Mouse (Mus musculus) ES-Bruce4 (cell line): ENCODE measurements around the gene Mcm9. TPM values are rescaled to one million over a fixed set of nuclear protein-coding genes. Genes with fewer than 3 reads are reported as not detected.

Experiments used
- H3K27ac ChIP-seq: 2 replicates; pipeline ENCODE4 v1.5.1; 2012; ENCODE audit warnings: low read length, inconsistent platforms; ENCODE audit not compliant: insufficient read depth
- H3K27me3 ChIP-seq: 2 replicates; pipeline ENCODE4 v1.6.1; 2012; ENCODE audit warnings: mild to moderate bottlenecking, low read length, inconsistent platforms; ENCODE audit not compliant: control insufficient read depth, poor library complexity, insufficient read depth, severe bottlenecking
- H3K36me3 ChIP-seq: 2 replicates; pipeline ENCODE4 v1.6.1; 2012; ENCODE audit warnings: inconsistent platforms, mild to moderate bottlenecking, low read length, moderate library complexity; ENCODE audit not compliant: control insufficient read depth, poor library complexity, insufficient read depth, severe bottlenecking
- H3K4me1 ChIP-seq: one replicate; pipeline ENCODE4 v1.8.1; 2011; ENCODE audit warnings: low read length; ENCODE audit not compliant: control insufficient read depth, insufficient read depth
- H3K4me3 ChIP-seq: 2 replicates; pipeline ENCODE4 v1.5.1; 2011; ENCODE audit warnings: low read depth, mild to moderate bottlenecking, low read length
- H3K9ac ChIP-seq: 2 replicates; pipeline ENCODE4 v1.6.1; 2012; ENCODE audit warnings: low read depth, mild to moderate bottlenecking, inconsistent platforms; ENCODE audit not compliant: poor library complexity, severe bottlenecking
- H3K9me3 ChIP-seq: replicated peaks from 2 replicates; pipeline ENCODE4 v1.6.1; 2012; ENCODE audit warnings: mild to moderate bottlenecking, low read length, inconsistent platforms; ENCODE audit not compliant: control insufficient read depth, poor library complexity, insufficient read depth, severe bottlenecking
- CTCF ChIP-seq: IDR thresholded peaks from one replicate; pipeline ENCODE4 v1.8.1; 2011; ENCODE audit warnings: low read depth, low read length
- EP300 ChIP-seq: IDR thresholded peaks from 2 replicates; pipeline ENCODE4 v1.6.1; 2011; ENCODE audit warnings: low read depth, low read length; ENCODE audit not compliant: insufficient read depth
- POLR2A ChIP-seq: IDR thresholded peaks from one replicate; pipeline ENCODE4 v1.8.1; 2011; ENCODE audit warnings: low read length; ENCODE audit not compliant: insufficient read depth
- polyA plus RNA-seq: library from polyadenylated mRNA; stranded (reverse); fragments of >200 nt; gene quantifications from 2 replicates; pipeline ENCODE4 v1.2.4, GENCODE M21; 2011; ENCODE audit warnings: low read depth; ENCODE audit not compliant: missing spikeins, insufficient read depth, insufficient read length

Gene Mcm9
- polyA plus RNA-seq, 1 experiment = 13.9 TPM

GRCm38 (mm10) chr10:53509158-53509773 lies 121.0 kb downstream of the Mcm9 start:
- Histone ChIP-seq H3K9me3 (no peaks in the 10 kb centered on the region), H3K27ac (no peak overlapping the region), H3K9ac (no peak overlapping the region), H3K27me3 (no peaks in the 10 kb centered on the region), H3K4me3 (no peak overlapping the region), H3K36me3 (no peaks in the 10 kb centered on the region), H3K4me1 (peaks cover 1% of the 10 kb centered on the region)
- peak; percentile 19 for TF ChIP-seq CTCF
- TF ChIP-seq POLR2A = no peak
- TF ChIP-seq EP300 = no peak

DNA sequence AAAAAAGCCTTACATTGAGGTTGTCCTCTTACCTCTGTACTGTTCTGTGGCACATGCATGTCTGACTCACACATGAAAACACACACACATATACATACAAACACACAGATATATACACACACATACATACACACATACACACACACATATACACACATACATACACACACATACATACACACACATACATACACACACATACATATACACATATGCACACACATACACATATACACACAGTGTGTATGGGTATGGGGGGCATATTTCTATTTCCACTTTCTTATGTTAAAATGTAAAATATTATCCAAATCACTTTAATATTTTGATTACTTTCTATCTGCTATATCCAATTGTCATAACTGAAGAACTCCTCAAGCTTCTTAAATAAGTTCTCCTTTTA lies 121.6 kb downstream of the Mcm9 start:
- H3K4me3 ChIP-seq = no peak overlapping the region
- H3K36me3 ChIP-seq = no peaks in the 10 kb centered on the region
- H3K27ac ChIP-seq = no peak overlapping the region
- no peaks in the 10 kb centered on the region for H3K9me3 ChIP-seq
- no peaks in the 10 kb centered on the region for H3K27me3 ChIP-seq
- H3K4me1 ChIP-seq = peaks cover 2% of the 10 kb centered on the region
- TF ChIP-seq CTCF (no peak), POLR2A (no peak), EP300 (no peak)
- no peak overlapping the region for H3K9ac ChIP-seq

GRCm38 (mm10) chr10:53505526-53505925 lies 124.7 kb downstream of the Mcm9 start:
- H3K27me3 ChIP-seq = no peaks in the 10 kb centered on the region
- H3K36me3 ChIP-seq = no peaks in the 10 kb centered on the region
- no peak overlapping the region for H3K9ac ChIP-seq
- TF ChIP-seq EP300 (no peak), POLR2A (no peak), CTCF (no peak)
- peaks cover 2% of the 10 kb centered on the region for H3K4me1 ChIP-seq
- no peak overlapping the region for H3K4me3 ChIP-seq
- H3K9me3 ChIP-seq = no peaks in the 10 kb centered on the region
- H3K27ac ChIP-seq = no peak overlapping the region

- H3K36me3 ChIP-seq = no peaks in the 10 kb centered on the region
- H3K27ac ChIP-seq = no peak overlapping the region
- H3K4me3 ChIP-seq = no peak overlapping the region
- no peak for TF ChIP-seq POLR2A
- no peak for TF ChIP-seq CTCF
- TF ChIP-seq EP300 = no peak
- H3K9me3 ChIP-seq = no peaks in the 10 kb centered on the region
- H3K27me3 ChIP-seq = no peaks in the 10 kb centered on the region
- no peak overlapping the region for H3K9ac ChIP-seq
- H3K4me1 ChIP-seq = peaks cover 2% of the 10 kb centered on the region
Measured at GRCm38 (mm10) chr10:53505069-53505468, 125.2 kb downstream of the Mcm9 start.

DNA sequence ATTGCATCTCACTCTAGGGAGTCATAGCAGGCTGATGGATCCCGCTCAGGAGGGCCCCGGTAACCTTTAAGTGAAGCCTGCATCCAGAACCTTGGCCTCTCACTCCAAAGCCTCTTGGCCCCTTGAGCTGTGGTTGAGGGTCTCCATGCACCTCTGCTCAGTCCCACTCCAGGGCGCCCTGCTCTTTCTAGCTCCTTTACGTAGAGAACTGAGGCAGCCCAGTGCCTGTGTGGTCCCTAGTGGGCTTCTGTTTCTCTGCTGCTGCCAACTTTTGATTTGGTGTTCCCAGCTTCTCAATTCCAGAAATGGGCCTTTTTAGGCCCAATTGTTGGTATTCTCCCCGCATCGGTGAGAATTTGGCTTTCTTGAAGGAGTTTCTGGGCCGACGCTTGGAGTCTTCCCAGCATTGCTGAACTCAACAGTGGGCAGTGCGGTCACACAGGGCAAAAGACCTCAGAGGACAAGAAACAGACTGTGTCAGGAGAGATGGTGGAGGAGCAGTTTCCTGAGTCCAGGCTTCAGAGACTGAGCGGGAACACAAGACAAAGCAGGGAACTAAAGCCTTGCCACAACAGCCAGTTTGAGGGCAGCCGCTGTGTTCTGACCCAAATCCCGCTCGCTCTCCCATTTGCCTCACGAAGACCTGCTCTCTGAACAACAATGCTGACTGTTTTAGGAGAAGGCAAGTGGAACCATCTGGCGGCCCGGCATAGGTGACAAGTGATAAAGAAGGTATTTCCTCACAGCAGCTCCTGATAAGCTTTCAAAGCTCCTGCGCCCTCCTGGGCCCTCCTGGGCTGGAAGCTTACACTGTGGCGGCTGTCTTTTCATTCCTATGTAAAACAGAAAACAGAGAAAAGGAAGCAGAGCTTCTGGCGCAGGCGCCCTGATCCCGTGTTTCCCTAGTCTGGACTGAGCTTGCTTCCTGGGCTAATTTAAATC lies 127.1 kb downstream of the Mcm9 start:
- TF ChIP-seq CTCF (no peak), EP300 (no peak)
- Histone ChIP-seq H3K36me3 (no peaks in the 10 kb centered on the region), H3K27ac (0 out of 2 replicates have a peak overlapping the region, but pooled peaks have one; percentile 7), H3K4me1 (peaks cover 2% of the 10 kb centered on the region), H3K9ac (no peak overlapping the region; the same call in 1 of the 2 replicates), H3K9me3 (peaks cover 5% of the 10 kb centered on the region), H3K27me3 (no peaks in the 10 kb centered on the region), H3K4me3 (peak overlapping the region; percentile 8)

GRCm38 (mm10) chr10:53502471-53502870 lies 127.8 kb downstream of the Mcm9 start:
- Histone ChIP-seq H3K9me3 (peaks cover 12% of the 10 kb centered on the region), H3K9ac (no peak overlapping the region), H3K27me3 (no peaks in the 10 kb centered on the region), H3K4me3 (no peak overlapping the region), H3K27ac (no peak overlapping the region), H3K4me1 (peaks cover 2% of the 10 kb centered on the region), H3K36me3 (no peaks in the 10 kb centered on the region)
- TF ChIP-seq CTCF = no peak
- TF ChIP-seq EP300 = no peak
- TF ChIP-seq POLR2A = no peak
